Mouse (Mus musculus) urinary bladder, postnatal 36 days (tissue): ENCODE results near the gene Rab11fip4.

Experiments
- DNase-seq, 2 experiments: peaks; one replicate each; pipeline ENCODE4 v3.0.0; 2022; ENCODE audit warnings: low spot score in 2 of 2, mixed read lengths in 1 of 2

Rab11fip4 gene

GRCm38 (mm10) chr11:79654407-79654831 lies 63.4 kb downstream of the Rab11fip4 start:
- DNase-seq, result no peak

- DNase-seq, result no peak
Measured at GRCm38 (mm10) chr11:79655592-79655991, 64.6 kb downstream of the Rab11fip4 start.

GRCm38 (mm10) chr11:79656491-79656890 lies 65.5 kb downstream of the Rab11fip4 start:
- DNase-seq, result no peak

GRCm38 (mm10) chr11:79657053-79657452 lies 66.0 kb downstream of the Rab11fip4 start:
- no peak for DNase-seq

GRCm38 (mm10) chr11:79658205-79658825 lies 67.3 kb downstream of the Rab11fip4 start:
- no peak for DNase-seq

GRCm38 (mm10) chr11:79660361-79661205 lies 69.6 kb downstream of the Rab11fip4 start:
- peak; percentile 71 to 77 for DNase-seq

GRCm38 (mm10) chr11:79661877-79662545 lies 71.0 kb downstream of the Rab11fip4 start:
- no peak for DNase-seq

- no peak for DNase-seq
Measured at GRCm38 (mm10) chr11:79663158-79663557, 72.1 kb downstream of the Rab11fip4 start.

- no peak for DNase-seq
Measured at GRCm38 (mm10) chr11:79663570-79663969, 72.6 kb downstream of the Rab11fip4 start.

GRCm38 (mm10) chr11:79666544-79666943 lies 75.5 kb downstream of the Rab11fip4 start:
- no peak for DNase-seq

- DNase-seq, result no peak
Measured at GRCm38 (mm10) chr11:79669210-79669609, 78.2 kb downstream of the Rab11fip4 start.

- DNase-seq, result no peak
Measured at GRCm38 (mm10) chr11:79669947-79670346, 78.9 kb downstream of the Rab11fip4 start.

GRCm38 (mm10) chr11:79670411-79670945 lies 79.5 kb downstream of the Rab11fip4 start:
- no peak for DNase-seq

- DNase-seq, result no peak
Measured at GRCm38 (mm10) chr11:79671668-79672281, 80.8 kb downstream of the Rab11fip4 start.

- DNase-seq, result peak in 1 of 2 experiments; percentile 21
Measured at GRCm38 (mm10) chr11:79673072-79673471, 82.1 kb downstream of the Rab11fip4 start.

GRCm38 (mm10) chr11:79673717-79674116 lies 82.7 kb downstream of the Rab11fip4 start:
- DNase-seq, result no peak

- no peak for DNase-seq
Measured at GRCm38 (mm10) chr11:79674231-79674630, 83.2 kb downstream of the Rab11fip4 start.

GRCm38 (mm10) chr11:79674632-79675031 lies 83.6 kb downstream of the Rab11fip4 start:
- DNase-seq, result peak in 1 of 2 experiments; percentile 23

- DNase-seq, result no peak
Measured at GRCm38 (mm10) chr11:79675285-79675684, 84.3 kb downstream of the Rab11fip4 start.

GRCm38 (mm10) chr11:79675994-79676393 lies 85.0 kb downstream of the Rab11fip4 start:
- DNase-seq, result no peak

GRCm38 (mm10) chr11:79676483-79676967 lies 85.5 kb downstream of the Rab11fip4 start:
- DNase-seq, result no peak
